8 mouse cellular contexts compared by ENCODE assay signal in the genomic region with DNA sequence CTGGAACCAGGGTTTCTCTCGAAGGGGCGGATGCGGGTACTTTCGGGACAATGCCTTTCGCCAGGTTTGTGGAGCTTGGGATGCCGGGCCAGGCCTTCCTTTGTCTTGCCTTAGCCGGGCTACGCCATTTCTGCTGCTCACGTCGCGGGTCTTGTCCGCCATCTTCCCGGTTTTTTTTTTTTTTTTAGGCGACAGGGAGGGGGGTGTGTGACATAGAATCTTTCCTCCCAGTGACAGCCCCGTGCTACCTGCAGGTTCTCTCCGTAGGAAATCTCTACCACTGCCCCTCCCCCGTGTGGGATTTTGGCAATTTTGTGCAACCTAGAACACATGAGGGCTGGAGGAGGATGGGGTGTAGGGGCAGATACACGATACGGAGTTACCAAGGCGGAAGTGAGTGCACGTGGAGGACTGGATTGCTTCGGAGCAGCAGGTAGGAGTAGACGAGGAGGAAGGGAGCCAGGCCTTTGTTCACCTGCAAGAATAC. TPM values are rescaled to one million over a fixed set of nuclear protein-coding genes. Genes with fewer than 3 reads are reported as not detected.
DNase-seq lines count a peak whose midpoint lies in the region; ATAC-seq lines count a peak whose summit lies in the region.

No protein-coding gene starts in this region.

- H3K9ac ChIP-seq in embryonic facial prominence, embryonic 11.5 days (replicated peaks; ENCODE audit: low read length): peak overlapping the region; percentile 92
- peak overlapping the region; percentile 86 for H3K9ac ChIP-seq in hindbrain, embryonic 11.5 days (ENCODE audit: low read depth, low read length)
- H3K9ac ChIP-seq in liver, embryonic 13.5 days: peak overlapping the region; percentile 91
- H3K9ac ChIP-seq in neural tube, embryonic 13.5 days: peak overlapping the region; percentile 87

- peak; percentile 26 for ATAC-seq in embryonic facial prominence, embryonic 11.5 days (replicated peaks; ENCODE audit: insufficient number of reproducible peaks, low FRiP score, low TSS enrichment, low read depth)
- ATAC-seq in hindbrain, embryonic 11.5 days (ENCODE audit: low FRiP score): peak; percentile 19
- peak; percentile 14 for ATAC-seq in liver, embryonic 13.5 days (ENCODE audit: low read depth)
- peak; percentile 19 for ATAC-seq in neural tube, embryonic 13.5 days (ENCODE audit: low read depth)

- H3K4me3 ChIP-seq in embryonic facial prominence, embryonic 11.5 days (ENCODE audit: low read depth, low read length): peak overlapping the region; percentile 95
- H3K4me3 ChIP-seq in hindbrain, embryonic 11.5 days (ENCODE audit: low read depth, low read length): peak overlapping the region; percentile 82
- peak overlapping the region; percentile 93 for H3K4me3 ChIP-seq in liver, embryonic 13.5 days (replicated peaks)
- H3K4me3 ChIP-seq in neural tube, embryonic 13.5 days: peak overlapping the region; percentile 94

- H3K27me3 ChIP-seq in embryonic facial prominence, embryonic 11.5 days (ENCODE audit: control insufficient read depth, insufficient read depth, low read length): no peaks in the 10 kb centered on the region
- no peaks in the 10 kb centered on the region for H3K27me3 ChIP-seq in hindbrain, embryonic 11.5 days (ENCODE audit: control insufficient read depth, insufficient read depth, low read length)
- H3K27me3 ChIP-seq in liver, embryonic 13.5 days: no peaks in the 10 kb centered on the region
- H3K27me3 ChIP-seq in neural tube, embryonic 13.5 days: no peaks in the 10 kb centered on the region

- no peaks in the 10 kb centered on the region for H3K4me1 ChIP-seq in embryonic facial prominence, embryonic 11.5 days (ENCODE audit: control insufficient read depth, insufficient read depth, low read length)
- peaks cover 4% of the 10 kb centered on the region; the same call in 1 of the 2 replicates for H3K4me1 ChIP-seq in hindbrain, embryonic 11.5 days (replicated peaks; ENCODE audit: control insufficient read depth, insufficient read depth, low read length)
- peaks cover 45% of the 10 kb centered on the region for H3K4me1 ChIP-seq in liver, embryonic 13.5 days (replicated peaks)
- H3K4me1 ChIP-seq in neural tube, embryonic 13.5 days (replicated peaks): peaks cover 32% of the 10 kb centered on the region

- H3K9me3 ChIP-seq in embryonic facial prominence, embryonic 11.5 days (replicated peaks; ENCODE audit: control insufficient read depth, low read length): no peaks in the 10 kb centered on the region
- no peaks in the 10 kb centered on the region for H3K9me3 ChIP-seq in hindbrain, embryonic 11.5 days (ENCODE audit: control insufficient read depth, low read length)
- no peaks in the 10 kb centered on the region for H3K9me3 ChIP-seq in liver, embryonic 13.5 days (replicated peaks)
- no peaks in the 10 kb centered on the region for H3K9me3 ChIP-seq in neural tube, embryonic 13.5 days

- under 1% methylated on average over 23 of the region's 23 CpGs for WGBS in embryonic facial prominence, embryonic 11.5 days
- WGBS in hindbrain, embryonic 11.5 days: under 1% methylated on average over 22 of the region's 23 CpGs
- WGBS in liver, embryonic 13.5 days (ENCODE audit: insufficient replicate concordance): under 1% methylated on average over 23 of the region's 23 CpGs
- 0% methylated on average over 23 of the region's 23 CpGs for WGBS in neural tube, embryonic 13.5 days

- peak overlapping the region; percentile 84 for H3K27ac ChIP-seq in embryonic facial prominence, embryonic 11.5 days (replicated peaks; ENCODE audit: low read depth, low read length)
- peak overlapping the region; percentile 71 for H3K27ac ChIP-seq in hindbrain, embryonic 11.5 days (ENCODE audit: low read depth, low read length)
- H3K27ac ChIP-seq in liver, embryonic 13.5 days: peak overlapping the region; percentile 71
- H3K27ac ChIP-seq in neural tube, embryonic 13.5 days (replicated peaks): peak overlapping the region; percentile 95

- intact Hi-C loops in left cerebral cortex, postnatal 4 days (cut with DNase I): no loop called here

- peaks cover 9% of the 10 kb centered on the region for H3K36me3 ChIP-seq in embryonic facial prominence, embryonic 11.5 days (replicated peaks; ENCODE audit: control insufficient read depth, insufficient read depth, low read depth, low read length)
- H3K36me3 ChIP-seq in hindbrain, embryonic 11.5 days (ENCODE audit: control insufficient read depth, insufficient read depth, low read length): peaks cover 17% of the 10 kb centered on the region
- peaks cover 41% of the 10 kb centered on the region for H3K36me3 ChIP-seq in liver, embryonic 13.5 days
- peaks cover 38% of the 10 kb centered on the region for H3K36me3 ChIP-seq in neural tube, embryonic 13.5 days

- DNase-seq in left cerebral cortex, adult 11 months (ENCODE audit: low spot score): peak; percentile 33
- DNase-seq in left cerebral cortex, postnatal 4 days: no peak
- DNase-seq in NIH3T3 (ENCODE audit: low read depth): peak; percentile 67
- DNase-seq in embryonic facial prominence, embryonic 11.5 days (ENCODE audit: low spot score): peak; percentile 63
- DNase-seq in hindbrain, embryonic 11.5 days (ENCODE audit: low spot score): peak; percentile 73
- DNase-seq in liver, embryonic 13.5 days: peak; percentile 37
- no peak for DNase-seq in Muller cell, postnatal 12 days (ENCODE audit: inconsistent ontology term)

- H3K4me2 ChIP-seq in embryonic facial prominence, embryonic 11.5 days (ENCODE audit: low read depth, low read length): peak overlapping the region; percentile 54
- H3K4me2 ChIP-seq in hindbrain, embryonic 11.5 days (replicated peaks; ENCODE audit: low read depth, low read length): peak overlapping the region; percentile 67
- peak overlapping the region; percentile 87 for H3K4me2 ChIP-seq in liver, embryonic 13.5 days
- H3K4me2 ChIP-seq in neural tube, embryonic 13.5 days: peak overlapping the region; percentile 89

RNA-seq across cellular contexts. Expression of gene 2410002F23Rik, which starts 0.5 kb away (rescaled TPM):
- 100 to 1,000 TPM; 169 to 191 TPM for total RNA-seq in left cerebral cortex, postnatal 4 days (2021)
- polyA plus RNA-seq in embryonic facial prominence, embryonic 11.5 days (2014; fragmentation: Nextera tagmentation; extraction: Ambion mirVana): 121 and 132 TPM in 2 replicates
- polyA plus RNA-seq in hindbrain, embryonic 11.5 days (2014; fragmentation: Nextera tagmentation; extraction: Ambion mirVana): 97.1 and 113 TPM in 2 replicates
- 40.3 and 47.0 TPM in 2 replicates for polyA plus RNA-seq in liver, embryonic 13.5 days (2015; fragmentation: Nextera tagmentation; extraction: Ambion mirVana)
- polyA plus RNA-seq in neural tube, embryonic 13.5 days (2015; fragmentation: Nextera tagmentation; extraction: Ambion mirVana): 180 and 187 TPM in 2 replicates

RNA-seq across cellular contexts. Expression of gene 1700028J19Rik, which starts 0.5 kb away (rescaled TPM):
- total RNA-seq in left cerebral cortex, postnatal 4 days (2021): under 1 TPM; 0.64 to 0.82 TPM
- 1.00 and 1.9 TPM in 2 replicates for polyA plus RNA-seq in embryonic facial prominence, embryonic 11.5 days (2014; fragmentation: Nextera tagmentation; extraction: Ambion mirVana)
- 0.81 and 1.4 TPM in 2 replicates for polyA plus RNA-seq in hindbrain, embryonic 11.5 days (2014; fragmentation: Nextera tagmentation; extraction: Ambion mirVana)
- polyA plus RNA-seq in liver, embryonic 13.5 days (2015; fragmentation: Nextera tagmentation; extraction: Ambion mirVana): 1.3 and 1.6 TPM in 2 replicates
- polyA plus RNA-seq in neural tube, embryonic 13.5 days (2015; fragmentation: Nextera tagmentation; extraction: Ambion mirVana): 1.1 and 1.3 TPM in 2 replicates

RNA-seq across cellular contexts. Expression of gene Acp4, which starts 10.2 kb away (rescaled TPM):
- not detected for total RNA-seq in left cerebral cortex, postnatal 4 days (2021)
- not detected in 2 replicates for polyA plus RNA-seq in embryonic facial prominence, embryonic 11.5 days (2014; fragmentation: Nextera tagmentation; extraction: Ambion mirVana)
- polyA plus RNA-seq in hindbrain, embryonic 11.5 days (2014; fragmentation: Nextera tagmentation; extraction: Ambion mirVana): not detected in 2 replicates
- not detected in 2 replicates for polyA plus RNA-seq in liver, embryonic 13.5 days (2015; fragmentation: Nextera tagmentation; extraction: Ambion mirVana)
- not detected in 2 replicates for polyA plus RNA-seq in neural tube, embryonic 13.5 days (2015; fragmentation: Nextera tagmentation; extraction: Ambion mirVana)

RNA-seq across cellular contexts. Expression of gene Gm36864, which starts 11.1 kb away (rescaled TPM):
- not detected for total RNA-seq in left cerebral cortex, postnatal 4 days (2021)
- not detected in 2 replicates for polyA plus RNA-seq in embryonic facial prominence, embryonic 11.5 days (2014; fragmentation: Nextera tagmentation; extraction: Ambion mirVana)
- not detected in 2 replicates for polyA plus RNA-seq in hindbrain, embryonic 11.5 days (2014; fragmentation: Nextera tagmentation; extraction: Ambion mirVana)
- polyA plus RNA-seq in liver, embryonic 13.5 days (2015; fragmentation: Nextera tagmentation; extraction: Ambion mirVana): not detected in 2 replicates
- polyA plus RNA-seq in neural tube, embryonic 13.5 days (2015; fragmentation: Nextera tagmentation; extraction: Ambion mirVana): not detected in 2 replicates

RNA-seq across cellular contexts. Expression of gene Gm15517, which starts 14.2 kb away (rescaled TPM):
- total RNA-seq in left cerebral cortex, postnatal 4 days (2021): not detected
- 2.3 TPM in 1 of 2 replicates, not detected in the other for polyA plus RNA-seq in embryonic facial prominence, embryonic 11.5 days (2014; fragmentation: Nextera tagmentation; extraction: Ambion mirVana)
- polyA plus RNA-seq in hindbrain, embryonic 11.5 days (2014; fragmentation: Nextera tagmentation; extraction: Ambion mirVana): not detected in 2 replicates
- not detected in 2 replicates for polyA plus RNA-seq in liver, embryonic 13.5 days (2015; fragmentation: Nextera tagmentation; extraction: Ambion mirVana)
- not detected in 2 replicates for polyA plus RNA-seq in neural tube, embryonic 13.5 days (2015; fragmentation: Nextera tagmentation; extraction: Ambion mirVana)

Comparison
In these comparisons a context has a peak if more than half of its experiments do, and no peak if none do; other contexts are left out.
1. DNase-seq: peak in left cerebral cortex, adult 11 months (single experiment), NIH3T3 (single experiment), embryonic facial prominence, embryonic 11.5 days (single experiment), hindbrain, embryonic 11.5 days (single experiment) and liver, embryonic 13.5 days (single experiment); none in left cerebral cortex, postnatal 4 days (single experiment) and Muller cell, postnatal 12 days (single experiment).
2. Peak in every context shown above with its lines, with median percentiles within 50 percentile points of each other: ATAC-seq, H3K27ac ChIP-seq, H3K4me2 ChIP-seq, H3K4me3 ChIP-seq and H3K9ac ChIP-seq.